Mouse (Mus musculus): ENCODE results near the gene 1810010H24Rik.
"Not testable (repeated sequence)": the region's sequence is repeated elsewhere in the genome, so short reads cannot be mapped to it uniquely, and the experiment has no call there.

1810010H24Rik gene

DNA sequence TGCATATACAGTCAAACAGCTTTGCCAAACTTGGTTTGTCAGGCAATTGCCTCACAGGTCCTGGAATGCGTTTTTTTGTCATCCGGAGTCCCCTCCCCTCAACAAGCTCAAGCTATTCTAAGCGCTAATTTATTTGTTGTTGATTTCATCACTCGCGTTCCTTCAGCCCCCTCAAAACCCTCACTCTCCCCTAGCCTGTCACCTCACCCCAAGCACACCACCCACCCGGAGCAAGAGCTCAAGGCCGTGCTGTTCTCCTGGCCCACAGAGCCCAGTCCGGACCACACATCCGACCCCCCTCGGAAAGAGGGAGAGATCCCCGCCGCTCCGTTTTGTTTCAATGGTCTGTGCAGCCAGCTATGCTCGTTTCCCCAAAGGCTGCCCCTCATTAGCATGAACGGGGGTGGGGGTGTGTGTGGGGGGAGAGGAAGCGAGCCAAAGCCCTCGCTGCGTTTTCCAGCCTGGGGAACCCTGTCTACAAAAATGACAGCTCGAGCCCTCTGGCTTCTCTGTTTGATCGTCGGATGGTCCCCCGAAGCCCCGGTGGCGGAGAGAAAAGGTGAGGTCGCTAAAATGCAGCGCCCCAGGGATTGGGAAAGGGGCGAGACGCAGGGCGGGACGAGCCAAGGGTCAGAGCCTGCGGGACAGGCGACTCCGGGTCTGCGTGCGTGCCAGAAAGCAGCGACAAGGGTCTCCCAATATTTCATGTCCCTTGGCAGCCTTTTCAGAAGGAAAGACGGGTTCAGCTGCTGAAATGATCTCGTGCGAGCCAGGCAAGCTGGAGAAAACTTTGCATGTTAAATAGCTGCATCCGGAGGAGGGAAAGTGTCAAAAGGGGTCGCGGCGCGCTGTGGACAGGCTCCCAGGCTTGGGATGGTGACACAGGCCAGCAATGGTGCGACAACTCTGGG lies at the start of gene 1810010H24Rik:
TSS of gene 1810010H24Rik (plus strand) at position 271 of the 911 bp plus-strand sequence.
- DNase-seq = peak; percentile 41

DNA sequence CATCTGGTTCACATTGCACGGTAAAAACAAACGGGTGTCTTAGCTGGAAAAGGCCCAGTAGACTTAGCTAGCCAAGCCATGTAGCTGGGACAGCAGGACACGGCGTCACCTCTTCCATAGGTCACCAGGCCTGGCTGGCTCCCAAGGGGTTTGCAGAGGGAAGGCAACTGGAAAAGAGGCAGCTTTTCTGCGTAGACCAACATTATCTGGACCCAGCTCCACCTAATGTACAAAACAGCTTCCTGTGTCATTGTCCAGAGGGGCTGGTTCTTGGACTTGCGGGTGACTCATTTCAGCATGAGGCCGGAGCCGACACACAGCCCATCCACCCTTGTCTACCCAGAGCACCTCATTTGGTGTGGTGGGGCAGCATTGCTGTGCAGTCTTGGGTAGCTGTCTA lies 49.3 kb upstream of the 1810010H24Rik start:
- DNase-seq = no peak

DNA sequence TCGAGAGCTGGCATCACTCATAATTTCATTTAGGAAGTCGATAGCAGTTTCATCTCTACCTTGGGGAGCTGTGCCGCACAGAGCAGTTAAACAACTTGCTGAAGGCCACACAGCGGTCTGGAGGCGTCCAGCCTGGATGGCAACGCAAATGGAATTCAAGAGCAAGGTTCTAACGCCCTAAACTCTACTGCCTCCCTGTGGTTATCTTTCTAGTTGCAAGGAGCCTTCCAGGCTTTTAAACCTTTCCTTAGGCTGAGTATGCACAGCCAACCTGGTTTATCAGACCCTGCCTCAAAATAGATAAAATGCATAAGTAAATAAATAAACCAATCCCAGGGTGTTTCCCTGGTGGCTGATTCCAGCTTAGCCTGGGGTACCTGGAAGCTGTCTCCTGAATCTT lies 45.0 kb upstream of the 1810010H24Rik start:
- DNase-seq = peak; percentile 50

DNA sequence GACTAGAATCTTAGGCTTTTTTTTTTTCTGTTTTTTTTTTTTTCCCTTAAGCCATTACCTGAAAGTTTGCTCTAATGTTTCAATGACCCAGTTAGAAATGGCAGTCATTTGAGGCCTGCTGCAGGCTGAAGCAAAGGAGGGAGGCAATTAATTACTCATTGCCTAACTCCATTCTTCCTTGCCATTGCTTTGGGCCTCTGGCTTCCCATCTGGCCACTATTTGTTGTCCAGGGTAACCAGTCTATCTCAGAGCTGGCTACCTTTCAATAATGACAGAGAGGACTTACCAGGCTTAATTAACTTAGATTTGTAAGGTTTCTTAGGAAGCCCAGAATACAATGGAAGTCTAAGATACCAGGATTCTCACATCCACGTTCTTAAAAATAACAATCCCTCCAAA lies 43.7 kb upstream of the 1810010H24Rik start:
- no peak for DNase-seq

DNA sequence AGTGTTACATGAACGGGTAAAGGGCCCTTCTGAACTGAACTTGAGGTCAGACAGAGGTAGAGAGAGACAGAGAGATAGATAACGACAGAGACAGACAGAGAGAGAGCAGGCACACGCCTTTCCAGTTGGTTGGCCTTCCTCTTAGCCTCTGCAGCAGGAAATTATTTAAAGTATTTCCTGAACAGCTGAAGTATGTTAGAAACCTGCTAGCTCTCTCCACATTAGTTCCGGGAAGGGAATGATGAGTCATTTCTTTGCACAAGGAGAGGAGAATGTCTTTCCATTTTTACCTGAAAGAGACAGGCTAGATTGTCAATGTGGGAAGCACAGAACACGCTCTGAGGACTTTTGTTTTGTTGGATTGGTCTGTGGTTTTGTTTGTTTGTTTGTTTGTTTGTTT lies 43.1 kb upstream of the 1810010H24Rik start:
- DNase-seq = no peak

DNA sequence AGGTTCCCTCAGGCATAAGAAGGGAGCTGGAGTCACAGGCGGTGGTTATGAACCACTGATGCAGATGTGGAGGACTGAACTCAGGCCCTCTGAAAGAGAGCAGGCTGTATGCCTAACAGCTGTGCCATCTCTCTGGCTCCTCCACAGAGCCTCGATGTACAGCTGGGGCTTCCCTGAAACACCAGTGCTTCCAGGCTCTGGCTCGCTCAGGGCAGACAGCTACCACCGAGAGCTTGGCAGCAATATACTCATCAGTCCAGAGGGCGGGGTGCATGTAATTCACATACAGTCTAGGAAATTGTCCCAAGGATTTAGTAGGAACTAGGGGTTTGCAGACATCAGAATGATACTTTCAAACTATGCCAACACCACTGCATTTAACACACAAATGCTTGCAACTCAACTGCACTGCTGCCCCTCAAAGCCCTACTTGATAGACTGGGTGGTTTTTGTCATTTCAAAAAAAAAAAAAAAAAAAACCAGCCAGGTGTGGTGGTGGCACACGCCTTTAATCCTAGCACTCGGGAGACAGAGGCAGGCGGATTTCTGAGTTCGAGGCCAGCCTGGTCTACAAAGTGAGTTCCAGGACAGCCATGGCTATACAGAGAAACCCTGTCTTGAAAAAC lies 39.4 kb upstream of the 1810010H24Rik start:
- DNase-seq = not testable (repeated sequence)

DNA sequence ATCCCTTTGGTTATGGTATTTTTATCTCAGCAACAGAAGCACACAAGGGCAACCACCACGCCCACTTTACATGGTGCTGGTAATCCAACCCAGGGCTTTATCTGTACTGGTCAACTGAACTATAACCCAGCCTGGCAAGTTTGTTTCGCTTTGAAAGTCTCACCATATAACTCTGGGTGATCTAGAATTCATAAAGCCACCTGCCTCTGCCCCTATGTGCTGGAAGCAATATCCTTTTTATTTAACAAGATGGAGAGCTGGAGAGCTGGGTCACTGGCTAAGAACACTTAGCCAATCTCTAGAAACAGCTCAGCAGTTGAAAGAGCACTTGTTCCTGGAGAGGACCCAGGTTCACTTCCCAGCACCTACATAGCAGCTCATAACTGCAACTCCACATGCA lies 38.1 kb upstream of the 1810010H24Rik start:
- DNase-seq = no peak

DNA sequence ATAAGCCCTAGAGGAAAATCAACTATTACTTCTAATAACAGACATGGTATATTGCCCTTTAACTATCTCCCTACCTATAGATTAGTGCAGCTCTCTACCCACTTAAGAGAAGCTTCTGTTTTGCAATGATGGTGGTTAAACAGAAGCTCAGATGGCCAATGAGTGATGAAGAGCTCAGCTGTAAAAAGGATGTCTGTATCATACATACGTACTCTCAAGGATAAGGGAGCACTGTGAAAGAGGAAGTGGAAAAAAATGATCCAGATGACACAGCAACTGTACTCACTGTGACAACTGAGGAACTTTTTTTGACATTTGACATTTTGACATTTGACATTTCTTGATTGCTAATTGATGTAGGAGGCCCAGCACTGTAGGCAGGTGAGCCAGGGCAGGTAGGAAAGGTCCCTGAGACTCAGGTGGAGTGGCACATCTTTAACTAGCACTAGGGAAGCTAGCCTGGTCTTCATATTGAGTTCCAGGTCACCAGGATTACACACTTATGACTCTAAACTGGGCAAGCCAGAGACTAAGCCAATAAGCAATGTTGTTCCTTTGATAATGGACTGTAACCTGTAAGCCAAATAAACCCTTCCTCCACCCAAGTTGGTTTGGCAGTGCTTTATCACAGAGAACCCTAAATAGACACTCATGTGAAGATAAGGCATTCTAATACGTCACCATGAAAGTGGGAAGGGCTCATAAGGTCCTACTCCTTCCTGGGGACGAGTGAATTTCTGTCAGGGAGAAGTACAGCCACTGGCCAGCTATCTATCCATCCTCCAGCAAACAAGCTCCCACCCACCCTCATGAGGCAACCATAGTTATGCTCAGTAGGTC lies 31.0 kb upstream of the 1810010H24Rik start:
- DNase-seq = no peak

DNA sequence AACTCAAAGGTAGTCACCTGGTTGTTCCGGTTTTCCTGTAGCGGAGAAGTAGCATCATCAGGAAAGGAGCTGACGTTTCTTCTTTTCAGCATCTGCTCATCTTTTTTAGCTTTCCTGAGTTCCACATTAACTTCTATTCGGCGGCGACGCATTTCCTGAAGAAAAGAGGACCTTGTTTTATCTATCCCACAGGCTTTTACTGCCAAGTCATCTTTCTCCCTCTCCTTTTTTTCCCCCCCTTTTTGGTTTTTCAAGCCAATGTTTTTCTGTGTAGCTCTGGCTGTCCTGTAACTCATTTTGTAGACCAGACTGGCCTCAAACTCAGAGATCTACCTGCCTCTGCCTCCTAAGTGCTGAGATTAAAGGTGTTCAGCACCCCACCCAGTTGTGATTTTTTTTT lies 29.0 kb upstream of the 1810010H24Rik start:
- DNase-seq = not testable (repeated sequence)

DNA sequence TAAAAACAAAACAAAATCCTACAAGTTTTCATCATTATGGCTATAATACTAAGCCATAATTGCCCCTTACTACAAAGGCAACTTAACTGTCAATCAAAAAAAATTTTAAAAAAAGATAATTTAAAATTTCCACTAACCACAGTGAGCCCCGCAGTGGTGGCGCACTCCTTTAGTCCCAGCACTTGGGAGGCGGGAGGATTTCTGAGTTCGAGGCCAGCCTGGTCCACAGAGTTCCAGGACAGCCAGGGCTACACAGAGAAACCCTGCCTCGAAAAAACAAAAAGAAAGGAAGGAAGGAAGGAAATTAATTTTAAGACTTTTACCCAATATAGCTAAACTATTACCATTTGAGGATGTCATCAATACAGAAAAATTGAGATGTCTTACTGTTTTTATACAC lies 27.5 kb upstream of the 1810010H24Rik start:
- no peak for DNase-seq

DNA sequence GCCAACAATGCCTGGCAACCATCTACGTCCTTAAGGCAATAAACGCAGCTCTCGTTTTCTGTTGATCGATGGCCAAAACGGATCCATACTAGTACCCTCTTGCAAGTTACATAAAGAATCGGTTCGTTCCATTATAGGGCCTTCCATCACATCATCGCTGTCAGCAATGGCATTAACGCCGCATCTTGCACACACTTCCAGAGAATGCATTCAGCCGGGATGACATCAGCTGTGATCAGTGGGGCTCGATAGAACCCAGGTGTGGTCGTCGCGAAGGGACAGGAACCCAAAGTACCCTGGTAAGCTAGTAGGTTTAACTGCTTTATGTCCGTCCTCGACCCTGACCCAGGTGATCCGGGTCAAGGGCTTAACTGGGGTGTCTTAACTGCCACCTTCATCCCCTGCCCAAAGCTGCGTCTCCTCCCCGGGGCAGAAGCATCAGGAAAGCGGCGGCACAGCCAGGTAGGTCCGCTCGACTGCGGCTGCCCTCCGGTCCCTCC lies 26.8 kb upstream of the 1810010H24Rik start:
- peak; percentile 18 for DNase-seq

DNA sequence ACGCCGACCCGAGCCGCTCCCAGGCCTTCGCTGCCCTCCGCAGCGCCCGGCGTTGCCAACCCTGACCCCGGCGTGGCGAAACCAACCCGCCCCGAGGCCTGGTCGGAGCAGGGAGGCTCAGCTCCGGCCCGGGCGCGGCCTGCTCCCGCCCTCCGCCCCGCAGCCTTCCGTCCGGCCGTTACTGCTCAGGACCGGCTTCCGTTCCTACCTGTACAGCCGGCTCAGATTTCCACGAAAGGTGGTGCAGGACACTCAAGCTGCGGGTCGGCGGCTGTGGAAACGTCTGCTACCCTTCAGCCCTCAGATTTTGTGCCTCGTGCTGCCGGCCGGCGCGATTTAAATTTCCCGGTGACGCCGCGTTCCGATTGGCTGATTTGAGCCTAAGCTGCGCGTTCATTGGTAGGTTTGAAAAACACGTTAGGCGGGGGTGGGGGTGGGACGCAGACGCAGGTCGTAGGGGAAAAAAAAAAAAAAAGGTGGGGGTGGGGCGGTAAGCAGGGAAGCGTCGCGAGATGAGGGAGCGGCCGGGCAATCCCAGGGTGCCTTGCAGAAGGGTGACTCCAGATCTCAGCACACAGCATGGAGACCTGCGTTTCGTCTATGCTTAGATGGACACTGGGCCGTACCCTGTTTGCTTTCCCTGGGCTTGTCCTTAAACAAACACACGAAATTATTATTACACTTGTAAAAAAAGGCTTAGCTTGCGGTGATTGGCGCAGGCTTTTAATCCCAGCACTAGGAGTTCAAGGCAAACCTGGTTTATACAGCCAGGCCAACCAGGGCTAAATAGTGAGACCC lies 26.1 kb upstream of the 1810010H24Rik start, which contains the start of gene Kpna2:
TSS of gene Kpna2 (minus strand) at position 391 of the 798 bp plus-strand sequence.
- DNase-seq = peak; percentile 84

DNA sequence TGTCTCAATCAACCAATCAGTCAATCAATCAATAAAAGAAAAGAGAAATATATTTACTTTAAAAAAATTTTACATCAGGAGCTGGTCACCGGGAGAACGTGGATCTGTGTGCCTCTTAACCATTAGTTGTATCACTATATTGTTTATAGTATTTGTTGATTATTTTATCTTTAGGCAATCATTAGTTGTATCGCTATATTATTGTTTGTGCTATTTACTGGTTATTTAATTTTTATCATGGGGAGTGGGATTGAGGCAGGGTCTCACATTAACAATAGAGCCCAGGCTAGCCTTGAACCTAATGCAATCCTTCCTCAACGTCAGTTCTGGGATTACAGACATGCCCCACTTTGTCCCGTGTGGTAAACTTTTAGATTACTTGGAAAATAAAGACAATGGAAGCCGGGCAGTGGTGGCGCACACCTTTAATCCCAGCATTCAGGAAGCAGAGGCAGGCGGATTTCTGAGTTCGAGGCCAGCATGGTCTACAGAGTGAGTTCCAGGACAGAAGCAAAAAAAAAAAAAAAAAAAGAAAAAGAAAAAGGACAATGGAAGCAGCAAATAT lies 25.4 kb upstream of the 1810010H24Rik start:
- DNase-seq = no peak

DNA sequence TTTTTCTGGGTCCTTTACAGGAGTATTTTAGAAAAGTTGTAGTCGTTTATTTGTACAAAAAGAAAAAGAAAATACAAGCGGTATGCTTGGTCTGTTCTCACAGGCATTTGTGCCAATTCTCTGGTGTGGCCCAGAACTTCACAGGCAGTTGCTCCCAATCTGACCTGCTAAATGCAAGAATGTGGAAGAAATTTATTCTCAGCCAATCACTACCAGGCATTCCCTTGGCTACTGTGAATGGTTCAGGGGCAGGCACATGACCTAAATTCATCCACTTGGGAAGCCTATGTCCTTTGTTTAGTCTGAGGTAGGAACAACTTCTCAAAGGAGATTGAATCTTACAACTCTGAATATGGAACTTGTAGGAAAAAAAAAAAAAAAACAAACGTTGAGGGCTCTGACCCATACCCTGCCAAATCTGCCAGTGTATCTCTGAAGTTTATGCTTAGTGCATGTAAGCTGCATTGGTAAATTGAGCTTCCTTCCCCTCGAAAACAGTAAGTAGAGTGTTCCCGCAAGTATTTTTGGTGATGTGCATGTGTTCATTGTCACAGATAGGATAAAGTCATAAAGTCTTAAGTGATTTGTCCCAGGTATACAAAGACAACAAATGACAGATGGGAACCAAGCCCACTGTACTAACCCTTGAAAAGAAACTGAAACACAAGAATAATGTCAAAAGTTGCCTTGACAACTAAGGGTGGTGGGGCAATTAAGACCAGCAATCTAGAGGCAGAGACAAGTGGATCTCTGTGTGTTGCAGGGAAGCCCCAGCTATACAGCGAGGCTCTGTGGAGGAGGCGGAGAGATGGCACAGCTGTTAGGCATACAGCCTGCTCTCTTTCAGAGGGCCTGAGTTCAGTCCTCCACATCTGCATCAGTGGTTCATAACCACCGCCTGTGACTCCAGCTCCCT lies 23.5 kb upstream of the 1810010H24Rik start:
- no peak for DNase-seq

DNA sequence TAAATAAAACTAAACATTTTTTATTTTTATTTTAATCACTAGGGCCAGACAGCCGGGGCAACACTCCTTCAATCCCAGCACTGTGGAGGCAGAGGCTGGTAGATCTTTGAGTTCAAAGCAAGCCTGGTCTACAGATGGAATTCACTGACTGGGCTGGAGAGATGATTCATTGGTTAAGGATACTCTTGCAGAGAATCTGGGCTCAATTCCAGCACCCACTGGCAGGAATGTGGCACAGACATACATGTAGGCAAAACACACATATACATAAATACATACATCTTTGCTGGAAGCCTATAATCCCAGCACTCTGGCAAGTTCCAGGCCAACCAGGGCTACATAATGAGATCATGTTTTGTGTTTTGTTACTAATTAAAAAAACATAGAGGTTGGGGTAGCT lies 19.9 kb upstream of the 1810010H24Rik start:
- DNase-seq = no peak

DNA sequence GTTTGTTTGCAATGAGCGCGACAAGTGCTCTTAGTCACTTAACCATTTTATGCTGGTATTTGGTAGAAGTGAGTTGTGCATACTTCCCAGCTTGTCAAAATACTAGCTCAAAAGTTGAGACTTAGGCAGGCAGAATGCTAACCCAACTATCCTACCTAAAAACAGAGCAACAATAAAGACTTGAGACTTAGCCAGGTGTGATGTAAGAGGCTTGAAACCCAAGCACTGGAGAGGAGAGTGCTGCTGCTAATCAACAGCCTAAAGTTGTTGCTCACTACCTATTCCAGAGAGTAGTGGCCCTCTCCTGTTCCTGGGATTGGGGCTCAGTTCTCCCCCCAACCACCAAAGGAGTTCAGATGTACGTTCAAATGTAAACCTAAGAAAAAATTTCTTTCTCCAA lies 15.0 kb upstream of the 1810010H24Rik start:
- DNase-seq = no peak

DNA sequence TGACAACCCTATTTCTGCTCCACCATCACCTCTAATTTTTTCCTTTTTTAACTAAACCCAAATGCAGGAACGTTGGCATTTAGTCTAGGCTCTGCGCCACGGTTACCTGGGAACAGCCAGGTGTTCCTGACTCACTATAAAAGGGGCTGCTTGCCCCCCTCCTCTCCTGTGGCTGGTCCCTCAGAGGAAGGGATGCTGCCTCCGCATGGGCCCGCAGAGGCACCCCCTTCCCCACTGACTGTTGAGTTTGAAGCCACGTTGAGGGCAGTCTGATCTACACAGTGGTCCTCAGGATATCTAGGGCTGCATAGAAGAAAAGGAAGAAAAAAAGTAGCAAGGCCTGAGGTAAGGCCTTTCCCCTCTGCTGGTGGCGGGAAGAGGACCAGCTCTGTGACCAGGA lies 14.3 kb upstream of the 1810010H24Rik start:
- no peak for DNase-seq

DNA sequence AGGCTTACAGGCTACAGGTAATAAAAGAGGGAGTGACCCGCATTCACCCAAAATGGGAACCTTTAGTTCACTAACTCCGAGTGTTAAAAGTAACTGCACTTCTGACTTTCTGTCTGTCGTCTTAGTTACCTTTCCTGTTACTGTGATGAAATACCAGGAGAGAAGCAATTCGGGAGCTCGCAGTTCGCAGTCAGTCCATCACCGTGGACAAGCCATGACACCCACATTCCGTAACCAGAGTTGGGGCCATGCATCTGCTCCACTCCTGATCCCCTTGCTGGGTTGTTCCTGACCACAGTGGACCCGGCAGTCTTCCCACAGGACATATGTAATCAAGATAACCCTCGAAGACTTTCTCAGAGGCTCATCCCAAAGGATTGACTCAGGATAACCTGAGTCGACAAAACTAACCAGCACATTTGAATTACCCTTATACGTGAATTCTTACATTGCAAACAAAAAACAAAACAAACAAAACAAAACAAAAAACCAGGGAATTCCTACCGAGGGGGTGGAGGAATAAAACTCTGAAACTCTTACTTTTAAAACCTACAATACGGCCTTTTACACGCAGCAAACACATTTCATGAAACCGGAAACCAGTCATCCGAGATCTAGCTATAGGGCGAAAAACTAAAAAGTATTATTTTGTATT lies 13.7 kb upstream of the 1810010H24Rik start:
- DNase-seq = no peak

DNA sequence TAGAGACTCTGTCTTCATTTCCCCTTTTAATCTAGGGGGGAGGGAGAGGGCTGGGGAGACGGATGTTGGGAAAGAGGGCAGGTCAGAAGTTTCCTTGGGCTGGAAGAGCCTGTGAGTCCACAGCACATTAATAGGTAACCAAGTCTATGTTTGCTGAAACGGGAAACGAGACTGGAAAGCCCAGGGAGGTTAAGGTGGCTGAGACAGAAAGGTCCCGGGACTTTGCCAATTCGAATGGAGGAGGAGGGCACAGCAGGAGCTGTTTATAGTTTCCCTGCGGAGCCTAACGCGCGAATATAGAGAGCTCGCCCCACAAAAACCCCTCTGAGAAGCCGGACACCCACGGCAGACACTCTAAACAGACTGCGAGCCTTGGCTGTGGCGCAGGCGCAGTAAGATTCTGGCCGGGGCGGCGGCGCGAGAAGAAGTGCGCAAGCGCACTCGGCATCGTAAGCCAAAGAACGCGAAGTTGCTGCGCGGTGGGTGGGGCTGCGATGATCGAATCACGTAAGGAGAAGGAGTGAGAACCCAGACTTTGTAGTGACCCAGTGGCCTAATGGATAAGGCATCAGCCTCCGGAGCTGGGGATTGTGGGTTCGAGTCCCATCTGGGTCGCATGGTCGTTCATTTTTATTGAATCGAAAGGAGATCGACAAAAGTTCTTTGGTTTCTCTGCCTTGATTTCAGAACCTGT lies 13.0 kb upstream of the 1810010H24Rik start:
- peak; percentile 99 for DNase-seq

Data from cerebellum, adult 11 months (tissue).